22 mouse cellular contexts compared by ENCODE assay signal in the genomic region with DNA sequence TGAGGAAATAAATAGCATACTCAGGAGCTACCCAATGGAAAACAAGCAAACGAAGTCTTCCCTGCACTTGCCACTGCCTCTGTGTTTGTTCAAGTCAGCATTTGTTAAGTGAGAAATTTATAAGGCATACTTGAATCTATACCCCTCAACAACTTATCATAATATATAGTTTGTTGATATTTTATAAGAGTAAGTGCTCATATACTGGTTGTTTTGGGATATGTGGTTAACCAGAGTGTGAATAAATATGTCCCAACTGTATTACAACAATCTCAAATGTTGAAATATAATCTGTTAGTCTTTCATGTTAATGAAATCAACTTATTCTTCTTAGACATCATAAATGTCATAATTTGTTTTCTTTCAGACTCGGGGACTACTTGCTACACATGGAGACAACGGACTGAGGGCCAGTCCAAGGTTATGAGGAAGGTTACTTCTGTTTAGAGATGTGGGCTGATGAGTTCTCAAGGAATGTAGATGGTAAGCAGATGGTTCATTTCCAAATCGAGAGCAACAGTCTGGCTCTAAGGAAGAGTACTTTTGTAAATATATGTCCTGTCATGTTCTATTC.
DNase-seq lines count a peak whose midpoint lies in the region; ATAC-seq and TF ChIP-seq lines count a peak whose summit lies in the region.
"Had no signal": no experiment of that assay in that cellular context is flagged by ENCODE, and none has a peak within 500 bp of the region (broad histone marks: within the 10 kb centered on the region; RNA-seq: fewer than 3 reads in every experiment).

No protein-coding gene starts in this region.

- no peaks in the 10 kb centered on the region for H3K9me3 ChIP-seq in intestine, embryonic 16.5 days (ENCODE audit: control insufficient read depth, low read length)
- H3K9me3 ChIP-seq in intestine, postnatal 0 days (ENCODE audit: control insufficient read depth) = no peaks in the 10 kb centered on the region
- no peaks in the 10 kb centered on the region for H3K9me3 ChIP-seq in lung, embryonic 14.5 days (ENCODE audit: low read depth, low read length)
- no peaks in the 10 kb centered on the region for H3K9me3 ChIP-seq in lung, embryonic 16.5 days (ENCODE audit: control insufficient read depth, low read length)
- H3K9me3 ChIP-seq: embryonic facial prominence, embryonic 10.5 days; embryonic facial prominence, embryonic 12.5 days; forebrain, embryonic 13.5 days; forebrain, embryonic 15.5 days had no signal

- peak; percentile 67; the same call in 1 of the 2 replicates for ATAC-seq in intestine, embryonic 16.5 days
- no peak for ATAC-seq in intestine, postnatal 0 days
- ATAC-seq in lung, embryonic 14.5 days (ENCODE audit: insufficient read depth) = peak; percentile 89
- peak; percentile 90 for ATAC-seq in lung, embryonic 16.5 days (ENCODE audit: low read depth)
- ATAC-seq: forebrain, embryonic 13.5 days; forebrain, embryonic 15.5 days had no signal

- H3K27me3 ChIP-seq in intestine, embryonic 16.5 days (replicated peaks; ENCODE audit: control insufficient read depth, insufficient read depth, low read length) = no peaks in the 10 kb centered on the region
- no peaks in the 10 kb centered on the region for H3K27me3 ChIP-seq in intestine, postnatal 0 days (replicated peaks; ENCODE audit: control insufficient read depth, insufficient read depth, low read length)
- no peaks in the 10 kb centered on the region for H3K27me3 ChIP-seq in lung, embryonic 14.5 days (ENCODE audit: insufficient read depth, low read length)
- no peaks in the 10 kb centered on the region for H3K27me3 ChIP-seq in lung, embryonic 16.5 days (ENCODE audit: control insufficient read depth, insufficient read depth, low read depth, low read length)
- H3K27me3 ChIP-seq: CH12.LX; embryonic facial prominence, embryonic 12.5 days; forebrain, embryonic 13.5 days; forebrain, embryonic 15.5 days had no signal

- no peak overlapping the region for H3K27ac ChIP-seq in intestine, embryonic 16.5 days (ENCODE audit: low read length)
- no peak overlapping the region for H3K27ac ChIP-seq in intestine, postnatal 0 days (ENCODE audit: low read depth, low read length)
- H3K27ac ChIP-seq in lung, embryonic 14.5 days (ENCODE audit: low read depth) = no peak overlapping the region
- no peak overlapping the region for H3K27ac ChIP-seq in lung, embryonic 16.5 days (ENCODE audit: low read length)
- H3K27ac ChIP-seq: embryonic facial prominence, embryonic 10.5 days; embryonic facial prominence, embryonic 12.5 days; forebrain, embryonic 13.5 days; forebrain, embryonic 15.5 days had no signal

- H3K9ac ChIP-seq in intestine, embryonic 16.5 days (ENCODE audit: low read depth, low read length) = no peak overlapping the region
- no peak overlapping the region for H3K9ac ChIP-seq in intestine, postnatal 0 days (ENCODE audit: low read depth, low read length)
- H3K9ac ChIP-seq in lung, embryonic 14.5 days = no peak overlapping the region
- no peak overlapping the region for H3K9ac ChIP-seq in lung, embryonic 16.5 days (ENCODE audit: low read length)
- H3K9ac ChIP-seq: embryonic facial prominence, embryonic 12.5 days; forebrain, embryonic 13.5 days; forebrain, embryonic 15.5 days had no signal

- H3K36me3 ChIP-seq in intestine, embryonic 16.5 days (ENCODE audit: control insufficient read depth, insufficient read depth, low read length) = no peaks in the 10 kb centered on the region
- no peaks in the 10 kb centered on the region for H3K36me3 ChIP-seq in intestine, postnatal 0 days (ENCODE audit: control insufficient read depth, insufficient read depth)
- no peaks in the 10 kb centered on the region for H3K36me3 ChIP-seq in lung, embryonic 14.5 days (ENCODE audit: insufficient read depth)
- H3K36me3 ChIP-seq in lung, embryonic 16.5 days (ENCODE audit: control insufficient read depth, insufficient read depth, low read length) = no peaks in the 10 kb centered on the region
- H3K36me3 ChIP-seq: embryonic facial prominence, embryonic 10.5 days; embryonic facial prominence, embryonic 12.5 days; forebrain, embryonic 15.5 days had no signal

- no peak overlapping the region for H3K4me2 ChIP-seq in intestine, embryonic 16.5 days (ENCODE audit: low read depth, low read length)
- H3K4me2 ChIP-seq in intestine, postnatal 0 days (replicated peaks; ENCODE audit: low read depth) = no peak overlapping the region
- H3K4me2 ChIP-seq in lung, embryonic 14.5 days = no peak overlapping the region
- no peak overlapping the region for H3K4me2 ChIP-seq in lung, embryonic 16.5 days (ENCODE audit: low read depth, low read length)
- H3K4me2 ChIP-seq: embryonic facial prominence, embryonic 12.5 days; forebrain, embryonic 13.5 days; forebrain, embryonic 15.5 days had no signal

- no peak overlapping the region for H3K4me3 ChIP-seq in intestine, embryonic 16.5 days (ENCODE audit: low read length)
- H3K4me3 ChIP-seq in intestine, postnatal 0 days (ENCODE audit: low read depth, low read length) = no peak overlapping the region
- no peak overlapping the region for H3K4me3 ChIP-seq in lung, embryonic 14.5 days (ENCODE audit: low read depth, low read length)
- no peak overlapping the region for H3K4me3 ChIP-seq in lung, embryonic 16.5 days (ENCODE audit: low read length)
- H3K4me3 ChIP-seq: embryonic facial prominence, embryonic 10.5 days; embryonic facial prominence, embryonic 12.5 days; forebrain, embryonic 13.5 days; forebrain, embryonic 15.5 days had no signal

- no peak for TF ChIP-seq CTCF in intestine, postnatal 0 days (IDR thresholded peaks at IDR 0.05; ENCODE audit: low read depth)
- no peak for TF ChIP-seq CTCF in lung, embryonic 14.5 days (IDR thresholded peaks at IDR 0.05; ENCODE audit: low read depth)

- WGBS in intestine, embryonic 16.5 days = 59% methylated on average over 4 of the region's 4 CpGs
- WGBS in intestine, postnatal 0 days = 60% methylated on average over 4 of the region's 4 CpGs
- WGBS in lung, embryonic 14.5 days = 37% methylated on average over 4 of the region's 4 CpGs
- WGBS in lung, embryonic 16.5 days = 50% methylated on average over 4 of the region's 4 CpGs

- peaks cover 3% of the 10 kb centered on the region; the same call in 1 of the 2 replicates for H3K4me1 ChIP-seq in intestine, embryonic 16.5 days (ENCODE audit: control insufficient read depth, insufficient read depth, low read length)
- no peaks in the 10 kb centered on the region for H3K4me1 ChIP-seq in intestine, postnatal 0 days (replicated peaks; ENCODE audit: control insufficient read depth, insufficient read depth, low read length)
- 0 out of 2 replicates have a peak, but pooled peaks cover 5% of the 10 kb centered on the region for H3K4me1 ChIP-seq in lung, embryonic 14.5 days (ENCODE audit: insufficient read depth)
- H3K4me1 ChIP-seq in lung, embryonic 16.5 days (replicated peaks; ENCODE audit: control insufficient read depth, insufficient read depth, low read length) = peaks cover 12% of the 10 kb centered on the region
- H3K4me1 ChIP-seq: embryonic facial prominence, embryonic 12.5 days; forebrain, embryonic 13.5 days; forebrain, embryonic 15.5 days had no signal

- peak; percentile 75 for DNase-seq in lung, embryonic 14.5 days
- DNase-seq in lung, adult 18-20 months = no peak
- DNase-seq in lung, postnatal 10 days = no peak
- DNase-seq in NIH3T3 (ENCODE audit: low read depth) = peak; percentile 22
- no peak for DNase-seq in thymus, postnatal 4 days
- DNase-seq: adrenal gland, adult 2 months; adrenal gland, postnatal 10 days; adrenal gland, postnatal 25 days; B cell, adult 2 months; cerebellum, adult 11-12 months; cerebellum, adult 2 months; cerebellum, adult 9-10 months; cerebellum, postnatal 10 days; cerebellum, postnatal 25 days had no signal

Comparison
In these comparisons a context has a peak if more than half of its experiments do, and no peak if none do; other contexts are left out.
1. DNase-seq: peak in lung, embryonic 14.5 days (single experiment) and NIH3T3 (single experiment); none in lung, adult 18-20 months (0 of 2), lung, postnatal 10 days (single experiment) and thymus, postnatal 4 days (single experiment).